Mouse (Mus musculus) heart, postnatal 0 days (tissue): ENCODE data around the gene Car2.

ENCODE experiments used
- CTCF ChIP-seq: IDR thresholded peaks from 2 replicates; pipeline ENCODE4 v1.5.1; 2016; ENCODE audit warnings: antibody characterized with exemption, control low read depth, low read depth
- EP300 ChIP-seq: IDR thresholded peaks from 2 replicates; pipeline ENCODE4 v1.6.1; 2016; ENCODE audit warnings: antibody characterized with exemption, low read depth

GRCm38 (mm10) chr3:14865941-14866340 is 20.1 kb upstream of the Car2 start:
- TF ChIP-seq CTCF (no peak), EP300 (no peak)
